Mouse (Mus musculus): ENCODE results near the gene Ccdc54.
A peak's percentile ranks its signal among the peaks of the same experiment; 100 is the strongest.

Gene Ccdc54

DNA sequence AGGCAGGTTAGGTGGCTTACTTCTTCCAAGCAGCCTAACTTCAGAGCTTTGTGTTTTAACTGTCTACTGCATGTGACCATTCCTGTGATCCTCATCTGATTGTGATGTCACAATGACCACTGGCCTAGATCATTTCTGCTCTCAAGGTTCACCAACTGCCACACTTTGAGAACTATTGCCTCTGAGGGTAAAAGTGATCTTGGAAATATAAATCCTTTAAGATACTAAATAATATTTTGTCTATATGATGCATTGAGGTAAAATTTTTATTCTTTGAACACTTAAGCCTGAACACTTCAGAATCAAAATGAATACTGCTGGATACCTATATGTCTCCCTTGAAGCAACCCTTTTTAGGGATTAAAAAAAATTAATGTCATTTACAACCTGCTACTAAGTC is at the start of gene Ccdc54:
Gene Ccdc54, minus strand, starts transcription at position 101 of the 400 bp plus-strand sequence.
- DNase-seq (ENCODE audit: low spot score in 2 of 2), result no peak

DNA sequence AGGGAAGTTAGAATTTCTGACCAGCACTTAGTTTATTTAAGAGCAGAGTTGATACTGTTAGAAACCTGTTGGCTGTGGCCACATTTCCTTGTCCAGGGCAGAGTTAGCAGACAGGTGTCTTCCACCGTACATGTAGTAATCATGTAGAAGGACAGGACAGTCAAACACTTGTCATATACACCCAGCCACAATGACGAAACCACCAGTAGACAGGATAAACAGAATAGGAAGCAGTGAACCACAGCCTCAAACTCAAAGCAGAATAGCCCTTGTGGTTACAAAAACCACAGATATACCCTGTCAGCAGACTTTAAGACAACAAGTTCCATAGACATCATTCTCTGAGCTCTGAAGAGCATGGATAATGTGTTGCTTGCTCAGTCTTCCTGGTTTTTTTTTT is 41.6 kb upstream of the Ccdc54 start:
- DNase-seq (ENCODE audit: low spot score in 2 of 2), result no peak

DNA sequence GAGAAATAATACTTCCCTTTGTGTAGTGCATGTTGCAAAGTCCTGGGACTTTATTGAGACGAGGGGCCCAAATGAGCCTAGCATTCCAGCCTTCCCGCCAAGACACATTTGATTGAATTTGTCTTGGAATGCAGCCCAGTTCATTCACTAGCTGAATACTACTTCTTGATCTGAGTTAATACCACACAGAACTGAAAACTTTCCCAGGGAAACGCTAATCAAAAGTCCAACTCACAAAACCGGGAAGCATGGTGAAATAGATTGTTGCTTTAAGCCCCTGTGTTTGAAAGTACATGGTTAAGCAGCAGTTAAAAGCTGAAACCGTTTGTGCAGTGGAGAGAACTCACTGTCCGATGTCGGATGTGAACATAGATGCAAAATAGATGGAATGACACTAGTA is 24.6 kb upstream of the Ccdc54 start:
- DNase-seq (ENCODE audit: low spot score in 2 of 2), result no peak

DNA sequence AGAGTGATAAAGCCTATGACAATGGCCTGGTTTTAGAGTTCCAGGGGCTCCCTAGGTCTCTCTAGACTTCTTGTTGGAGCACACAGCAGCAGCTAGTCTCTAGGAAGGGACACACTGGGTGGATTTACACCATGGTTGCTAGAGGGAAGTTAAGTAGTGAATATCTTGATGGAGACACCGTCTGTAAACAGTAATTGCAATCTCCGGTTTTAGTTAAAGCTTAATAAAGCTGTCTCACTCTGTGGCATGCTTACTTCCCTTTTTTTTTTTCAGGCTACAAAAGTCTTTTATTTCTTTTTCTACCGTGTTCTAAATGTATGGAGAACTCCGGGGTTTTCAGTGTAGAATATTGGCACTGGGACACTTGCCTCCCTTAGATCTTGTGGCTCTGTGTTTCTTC is 22.0 kb upstream of the Ccdc54 start:
- no peak for DNase-seq (ENCODE audit: low spot score in 2 of 2)

DNA sequence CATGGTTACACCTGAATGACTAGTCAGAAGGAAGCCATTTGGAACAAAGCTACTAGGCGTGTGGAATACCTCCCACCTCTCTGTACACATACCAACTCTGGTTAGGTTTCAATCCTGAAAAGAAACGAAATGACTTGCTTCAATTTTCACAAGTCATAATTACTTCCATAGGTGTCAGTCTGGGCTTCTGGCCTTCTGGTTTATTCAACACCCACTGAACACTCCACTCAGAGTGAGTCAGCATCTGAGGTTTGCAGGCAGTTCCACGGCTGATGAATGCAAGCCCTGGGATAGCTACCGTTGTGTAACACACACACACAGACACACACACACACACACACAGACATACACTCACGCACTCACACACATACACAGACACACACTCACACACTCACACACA is 19.6 kb upstream of the Ccdc54 start:
- peak in 1 of 2 experiments; percentile 11 for DNase-seq (ENCODE audit: low spot score in 2 of 2)

DNA sequence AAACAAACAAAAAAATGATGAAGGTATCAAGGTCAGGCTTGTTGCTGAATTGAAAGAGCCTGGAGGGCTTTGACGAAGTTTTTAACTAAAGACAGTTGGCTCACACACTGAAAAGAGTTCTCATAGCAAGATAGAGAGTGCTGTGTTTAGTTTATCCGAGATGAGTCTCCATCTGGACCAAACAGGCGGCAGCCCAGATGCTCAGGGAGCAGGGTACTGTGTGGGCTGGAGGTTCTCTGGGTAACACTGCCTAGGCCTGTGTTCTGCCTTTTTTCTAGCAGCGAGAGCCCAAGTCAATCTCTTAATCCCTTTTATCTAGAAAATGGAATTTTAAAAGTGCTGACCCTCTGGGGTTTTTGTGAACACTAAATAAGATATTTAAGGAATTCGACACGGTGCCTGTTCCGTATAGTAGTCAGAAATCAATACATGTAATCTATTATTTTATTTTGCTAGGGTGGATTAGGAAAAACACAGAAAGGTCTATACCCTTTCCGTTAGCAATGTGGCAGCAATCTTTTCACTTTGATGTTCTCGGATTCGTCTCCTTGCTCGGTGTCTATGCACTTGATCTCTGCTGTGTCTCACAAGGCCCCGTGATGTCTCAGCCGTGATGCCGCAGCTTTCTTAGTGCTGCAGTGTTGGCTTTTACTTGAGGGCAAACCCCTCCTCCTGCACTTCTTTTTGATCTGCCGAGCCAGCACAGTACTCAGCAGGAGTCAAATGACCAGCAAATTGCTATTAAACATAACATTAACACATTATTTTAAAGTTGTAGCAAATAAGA is 17.0 kb upstream of the Ccdc54 start:
- no peak for DNase-seq (ENCODE audit: low spot score in 2 of 2)

DNA sequence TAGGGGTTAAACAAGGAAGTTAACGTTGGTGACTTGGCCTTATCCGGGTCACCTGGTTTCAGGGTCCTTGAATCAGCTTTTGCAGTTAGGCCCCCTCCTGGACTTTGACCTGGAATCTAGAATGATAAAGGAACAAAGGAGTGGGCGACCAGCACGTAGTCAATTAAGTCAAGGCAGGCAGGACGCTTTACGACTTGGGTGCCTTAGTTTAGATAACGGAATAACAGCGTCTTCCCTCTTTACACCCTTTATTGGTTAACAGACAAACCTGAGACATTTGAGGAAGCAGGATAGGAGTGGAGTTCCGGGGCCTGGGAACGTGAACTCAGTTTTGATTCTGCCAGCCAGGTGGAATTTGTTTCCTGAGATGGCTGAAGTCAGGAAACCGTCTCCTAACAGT is 13.9 kb upstream of the Ccdc54 start:
- DNase-seq (ENCODE audit: low spot score in 2 of 2), result no peak

DNA sequence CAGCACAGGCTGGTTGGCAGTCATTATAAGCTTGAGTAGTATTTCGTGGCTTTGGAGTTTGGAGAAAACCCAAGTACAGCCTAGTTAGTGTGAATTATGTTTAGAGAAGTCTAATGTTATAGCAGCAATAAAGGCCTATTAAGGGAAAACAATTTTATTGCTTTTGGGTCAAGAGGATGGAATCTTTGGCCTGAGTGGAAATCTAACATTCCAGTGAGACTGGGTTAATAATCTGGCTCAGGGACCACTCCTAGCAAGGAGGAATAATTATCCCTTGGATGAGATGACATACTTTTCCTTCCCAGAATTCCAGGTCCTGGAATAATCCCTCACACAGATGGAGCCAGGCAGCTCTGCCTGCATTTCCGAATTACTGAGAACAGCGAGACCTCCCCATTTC is 11.0 kb upstream of the Ccdc54 start:
- DNase-seq (ENCODE audit: low spot score in 2 of 2), result no peak

DNA sequence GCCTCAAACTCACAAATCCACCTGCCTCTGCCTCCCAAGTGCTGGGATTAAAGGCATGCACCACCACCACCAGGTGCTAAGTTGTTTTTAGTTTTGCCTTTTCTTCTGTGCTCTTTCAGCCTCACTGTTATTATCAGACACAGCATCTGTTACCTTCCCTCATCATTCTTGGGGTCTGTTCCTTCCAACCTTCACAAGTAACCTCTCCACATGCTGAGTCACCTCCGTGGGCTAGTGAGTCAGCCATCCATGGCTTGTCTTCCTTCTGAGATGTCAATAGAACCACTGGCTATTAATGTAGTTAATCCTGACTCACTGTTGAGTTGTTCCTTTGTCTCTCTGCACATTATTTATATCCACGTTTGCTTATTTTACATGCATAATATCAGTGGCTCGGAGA is 9.7 kb upstream of the Ccdc54 start:
- no peak for DNase-seq (ENCODE audit: low spot score in 2 of 2)

DNA sequence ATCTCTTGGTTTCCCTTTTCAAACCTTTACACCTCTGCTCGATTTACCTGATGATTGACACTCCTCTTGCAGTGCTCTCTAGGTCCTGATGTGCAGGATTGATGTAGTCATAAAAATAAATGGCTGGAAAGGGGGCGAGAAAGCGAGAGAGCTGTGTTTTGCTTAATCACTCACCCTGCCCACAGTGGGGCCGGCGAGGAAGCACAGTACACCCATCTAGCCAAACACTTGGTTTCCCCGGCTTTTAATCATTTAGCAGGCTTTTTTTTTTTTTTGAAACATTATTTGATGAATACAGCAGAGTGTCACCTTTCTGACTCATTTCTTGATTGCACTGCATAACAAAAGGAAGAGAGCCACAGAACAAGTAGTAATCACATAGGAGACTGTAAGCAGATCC is 5.7 kb upstream of the Ccdc54 start:
- DNase-seq (ENCODE audit: low spot score in 2 of 2), result no peak

DNA sequence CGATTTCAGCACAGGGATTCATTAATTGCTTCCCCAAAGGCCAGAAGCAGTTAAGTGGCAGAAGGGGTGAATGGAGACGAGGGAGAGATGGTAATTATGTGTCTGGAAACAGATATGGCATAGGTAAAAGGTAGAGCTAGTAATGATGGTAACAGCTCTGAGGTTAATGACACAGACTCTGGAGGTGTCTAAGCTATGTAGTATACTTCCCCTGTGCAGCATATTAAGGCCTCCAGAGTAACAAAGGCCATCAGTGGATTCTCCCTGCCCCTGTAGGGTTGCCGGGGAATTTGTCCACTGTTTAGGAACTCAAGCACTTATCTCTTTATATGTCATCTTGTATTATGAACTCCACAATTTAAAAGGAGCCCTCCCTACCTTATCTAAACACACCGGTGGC is 5.2 kb upstream of the Ccdc54 start:
- DNase-seq (ENCODE audit: low spot score in 2 of 2), result no peak

DNA sequence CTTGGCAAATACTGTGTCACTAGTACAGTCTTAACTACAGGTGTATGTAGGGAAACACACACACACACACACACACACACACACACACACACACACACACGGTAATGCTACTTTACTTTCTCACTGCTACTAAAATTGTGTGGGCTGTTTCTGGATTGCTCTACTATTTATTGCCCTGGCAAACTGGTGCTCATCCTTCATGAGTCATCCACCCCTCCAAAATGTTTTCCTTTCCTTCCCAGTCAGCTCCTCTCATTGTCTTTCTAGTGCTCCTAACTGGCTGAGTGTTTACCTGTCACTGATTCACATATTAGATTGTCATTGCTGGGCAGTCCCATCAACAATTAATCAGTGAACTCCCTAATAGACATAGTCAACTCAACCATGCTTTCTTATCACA is 3.9 kb upstream of the Ccdc54 start:
- no peak for DNase-seq (ENCODE audit: low spot score in 2 of 2)

DNA sequence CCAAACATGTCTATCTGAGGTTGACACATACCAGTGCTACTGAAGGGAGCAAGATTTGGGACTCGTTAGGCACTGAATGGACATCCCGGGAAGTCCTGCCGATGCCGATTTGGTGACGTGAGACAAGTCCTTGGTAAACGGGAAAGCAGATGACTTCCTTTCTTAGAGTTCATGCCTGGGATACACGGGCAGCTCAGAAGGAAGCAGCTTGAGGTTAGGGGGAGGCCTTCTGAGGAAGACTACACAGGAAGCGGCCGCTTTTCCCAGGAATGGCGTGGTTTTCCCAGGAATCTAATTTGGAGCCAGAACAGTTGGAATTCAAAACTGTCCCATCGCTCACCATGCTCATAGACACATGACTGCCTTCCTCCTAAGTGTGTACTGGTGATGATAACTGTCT is 2.4 kb upstream of the Ccdc54 start:
- DNase-seq (ENCODE audit: low spot score in 2 of 2), result no peak

DNA sequence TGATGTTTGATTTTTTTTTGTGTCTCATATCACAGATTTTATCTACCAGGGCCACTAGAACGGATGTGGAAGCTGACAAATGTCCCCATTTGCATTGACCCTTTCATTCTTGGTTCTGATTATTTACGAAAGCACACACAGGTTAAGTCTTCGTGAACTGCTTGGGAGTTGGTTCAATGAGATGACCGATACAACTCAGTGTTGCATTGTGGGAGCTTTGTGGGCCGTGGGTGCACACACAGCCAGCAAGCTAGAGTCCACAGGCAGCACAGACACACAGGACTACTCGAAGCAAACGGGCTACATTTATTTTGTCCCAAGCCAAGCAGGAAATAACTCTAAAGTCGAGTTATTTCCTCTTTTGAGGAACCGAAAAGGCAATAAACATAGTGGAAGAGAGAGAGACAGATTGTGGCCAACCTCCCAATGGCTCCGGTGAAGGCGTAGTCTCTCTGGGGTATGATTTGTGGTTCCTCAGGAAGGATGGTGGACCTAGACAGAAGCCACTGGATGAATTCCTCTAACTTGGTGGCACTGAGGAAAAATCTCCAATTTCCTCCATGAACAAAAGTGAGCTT is 1.3 kb downstream of the Ccdc54 start:
- DNase-seq (ENCODE audit: low spot score in 2 of 2), result no peak

DNA sequence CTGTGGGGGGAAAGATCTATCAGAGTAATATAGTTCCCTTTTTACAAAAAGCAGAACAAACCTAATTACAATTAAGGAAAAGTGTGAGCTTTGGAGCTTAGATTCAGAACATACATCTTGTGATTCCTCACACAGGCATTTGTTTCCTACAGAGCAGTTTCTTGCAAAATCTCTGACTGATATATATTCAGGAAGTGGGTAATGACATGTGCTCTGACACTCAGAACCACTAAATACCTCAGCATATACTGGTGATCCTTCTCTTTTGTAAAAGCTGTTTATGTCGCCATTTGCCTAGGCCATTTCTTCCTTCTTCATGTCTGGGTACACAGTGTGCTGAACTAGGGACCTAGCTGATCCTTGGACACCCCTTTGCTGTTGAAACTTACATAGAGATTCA is 2.8 kb downstream of the Ccdc54 start:
- no peak for DNase-seq (ENCODE audit: low spot score in 2 of 2)

DNA sequence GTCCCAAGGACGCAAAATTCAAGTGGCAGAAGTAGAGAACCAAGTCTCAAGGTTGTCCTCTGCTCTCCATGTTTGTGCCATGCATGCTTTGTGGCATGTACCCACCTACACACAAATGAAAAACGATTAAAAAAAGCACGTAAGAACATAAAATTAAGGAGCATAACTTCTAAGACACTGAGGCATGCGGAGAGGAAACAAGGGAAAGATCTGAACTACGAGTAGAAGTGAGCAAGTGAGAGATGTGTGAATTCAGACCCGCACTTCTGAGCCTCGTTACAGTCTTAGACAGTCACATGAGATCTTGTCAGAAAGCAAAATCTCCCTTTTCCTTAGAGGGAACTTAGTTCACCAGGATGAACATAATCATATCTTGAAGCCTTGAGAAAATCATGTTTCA is 3.8 kb downstream of the Ccdc54 start:
- no peak for DNase-seq (ENCODE audit: low spot score in 2 of 2)

DNA sequence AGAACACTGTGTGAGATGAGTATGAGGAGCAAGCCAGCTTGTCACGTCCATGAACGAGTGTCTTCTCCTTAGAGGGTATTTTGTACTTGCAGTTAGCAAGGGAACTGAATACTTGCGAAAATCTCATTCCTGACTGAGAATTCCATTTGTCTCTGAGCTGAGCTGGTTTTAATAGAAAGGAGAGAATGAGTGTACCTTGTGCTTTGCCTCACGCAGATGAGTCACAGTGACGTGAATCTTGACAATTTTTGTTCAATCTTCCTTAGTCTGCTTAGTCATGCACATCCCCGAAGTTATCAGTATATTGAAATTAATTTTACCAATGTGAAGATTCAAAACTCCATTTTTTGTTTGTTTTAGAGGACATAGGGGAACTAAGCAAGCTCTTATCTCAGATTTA is 12.6 kb downstream of the Ccdc54 start:
- DNase-seq (ENCODE audit: low spot score in 2 of 2), result no peak

DNA sequence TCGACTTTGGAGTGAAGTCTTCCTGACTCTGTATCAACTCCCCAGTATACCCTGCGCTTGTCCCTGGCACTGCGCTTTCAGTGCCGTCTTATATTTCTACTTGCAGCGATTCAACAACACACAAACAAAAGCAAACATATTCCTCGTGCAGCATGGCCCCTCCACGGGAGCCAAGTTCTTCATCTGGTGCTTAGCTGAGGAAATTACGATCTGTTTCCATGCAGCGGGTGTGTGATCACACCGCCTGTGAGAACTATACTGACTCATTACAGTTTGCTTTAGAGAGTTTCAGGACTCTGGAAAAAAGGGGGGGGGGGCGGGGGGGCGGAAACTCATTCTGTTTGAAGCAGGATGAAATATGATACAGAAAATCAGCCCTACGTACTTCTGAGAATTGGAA is 18.4 kb downstream of the Ccdc54 start:
- DNase-seq (ENCODE audit: low spot score in 2 of 2), result peak; percentile 9 to 14

DNA sequence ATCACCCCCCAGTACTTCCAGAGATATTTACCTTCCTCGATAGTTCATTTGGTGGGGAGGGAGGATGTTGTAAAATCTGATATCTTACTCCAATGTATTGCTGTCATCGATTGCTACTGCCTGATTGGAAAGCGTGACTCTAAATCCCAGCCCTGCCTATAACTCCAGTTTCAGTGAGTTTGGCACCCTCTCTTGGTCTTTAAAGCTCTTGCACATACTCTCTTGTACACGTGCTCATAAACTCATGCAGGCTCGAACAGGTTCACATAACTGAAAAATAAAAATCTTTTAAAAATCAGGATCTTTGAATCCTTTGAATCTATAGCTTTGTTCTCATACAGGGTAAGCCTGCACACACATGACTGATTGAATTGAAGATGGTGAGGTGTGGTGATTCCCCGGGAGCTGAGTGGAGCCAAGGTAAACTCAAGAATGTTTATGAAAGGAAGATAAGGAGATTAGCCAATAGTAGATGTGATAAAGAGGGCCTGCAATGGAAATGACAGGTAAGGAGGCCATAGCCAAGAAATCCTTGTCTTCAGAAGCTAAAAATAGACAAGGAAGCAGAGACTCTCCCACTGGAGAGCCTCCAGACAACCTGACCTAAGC is 31.7 kb downstream of the Ccdc54 start:
- no peak for DNase-seq (ENCODE audit: low spot score in 2 of 2)

DNA sequence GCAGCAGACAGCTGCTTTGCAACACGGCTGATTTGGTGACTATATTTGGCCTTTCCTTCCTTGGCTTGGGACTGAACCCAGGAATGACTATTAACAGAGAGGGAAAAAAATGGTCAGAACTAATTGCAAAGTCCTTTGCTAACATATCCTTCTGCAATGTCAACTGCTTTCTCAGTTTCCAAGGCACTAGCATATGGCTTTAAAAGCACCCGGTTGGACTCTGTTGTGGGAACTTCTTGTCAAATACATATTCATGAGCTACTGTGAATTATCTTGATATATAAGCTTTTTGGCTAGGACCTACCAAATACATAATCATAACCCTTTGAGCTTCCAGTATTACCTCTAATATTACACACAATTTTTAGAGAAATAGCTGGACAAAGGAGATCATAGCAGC is 37.1 kb downstream of the Ccdc54 start:
- DNase-seq (ENCODE audit: low spot score in 2 of 2), result no peak

DNA sequence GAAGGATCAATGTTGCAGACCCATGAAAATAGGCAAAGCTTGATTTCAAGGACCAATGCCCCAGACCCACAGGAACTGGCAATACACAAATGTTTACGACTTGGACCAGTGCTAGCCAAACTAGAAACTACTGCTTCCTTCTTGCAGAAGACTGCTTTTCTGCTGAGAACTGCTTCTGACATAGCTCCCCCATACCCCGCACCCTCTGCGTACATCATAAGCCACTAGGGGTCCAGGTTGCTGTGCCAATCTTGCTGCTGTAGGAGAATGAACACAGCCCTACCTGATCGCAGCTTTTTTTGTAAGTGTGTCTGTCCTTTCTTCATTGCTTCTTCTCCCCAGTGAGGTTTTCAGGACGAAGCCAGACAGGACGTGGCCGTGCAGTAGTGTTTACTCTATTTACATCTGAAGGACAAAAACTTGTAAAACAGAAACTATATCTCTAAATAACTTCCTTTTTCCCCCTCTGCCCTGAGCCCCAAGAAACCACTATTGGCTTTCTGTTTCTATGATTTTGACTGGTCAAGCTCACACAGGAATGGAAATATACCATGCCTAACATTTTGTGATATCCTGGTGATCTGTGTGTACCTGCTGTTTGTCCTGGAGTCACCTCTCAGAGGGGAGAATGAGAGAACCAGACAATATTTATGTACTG is 39.0 kb downstream of the Ccdc54 start:
- no peak for DNase-seq (ENCODE audit: low spot score in 2 of 2)

DNA sequence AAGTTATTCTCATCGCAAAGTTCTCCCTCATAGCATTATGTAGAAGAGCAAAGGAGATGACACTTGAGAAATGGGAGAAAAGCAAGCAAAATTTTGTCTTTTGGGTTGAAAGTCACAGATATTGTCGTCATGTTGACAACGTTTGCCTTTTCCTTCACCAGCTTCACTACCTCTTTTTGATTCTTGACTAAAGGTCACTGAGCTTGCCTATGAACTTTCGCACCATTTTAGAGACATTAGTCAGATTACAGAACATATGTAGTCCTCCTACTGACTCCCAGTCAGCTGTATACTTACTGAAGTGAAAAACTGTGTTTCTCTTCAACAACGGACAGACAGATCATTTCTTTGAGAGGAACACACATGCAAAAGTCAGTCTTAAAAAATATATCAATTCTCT is 40.0 kb downstream of the Ccdc54 start:
- DNase-seq (ENCODE audit: low spot score in 2 of 2), result no peak

All from frontal cortex, postnatal 10 days (tissue).